Mouse (Mus musculus) hindlimb bud, embryonic 11.5 days (tissue): ENCODE data around the gene Sap25.

ENCODE experiments used
- DNase-seq: peaks from one replicate; pipeline ENCODE4 v3.0.0-alpha.2; 2012; ENCODE audit warnings: low read depth, low spot score; ENCODE audit errors: extremely low spot score

Gene Sap25

GRCm38 (mm10) chr5:137660064-137660688, 19.0 kb downstream of the Sap25 start:
- no peak for DNase-seq

GRCm38 (mm10) chr5:137663057-137663456, 21.9 kb downstream of the Sap25 start:
- no peak for DNase-seq

GRCm38 (mm10) chr5:137668971-137669370, 27.8 kb downstream of the Sap25 start:
- no peak for DNase-seq

- DNase-seq = no peak
These were observed 29.1 kb downstream of the Sap25 start for GRCm38 (mm10) chr5:137670240-137670639.

- DNase-seq = no peak
These were observed 30.5 kb downstream of the Sap25 start for GRCm38 (mm10) chr5:137671443-137672240.

- DNase-seq = no peak
These were observed 31.2 kb downstream of the Sap25 start for GRCm38 (mm10) chr5:137672361-137672760.

GRCm38 (mm10) chr5:137673015-137673414, 31.9 kb downstream of the Sap25 start:
- DNase-seq = no peak

GRCm38 (mm10) chr5:137674786-137675185, 33.7 kb downstream of the Sap25 start:
- DNase-seq = no peak

GRCm38 (mm10) chr5:137677859-137678258, 36.7 kb downstream of the Sap25 start:
- no peak for DNase-seq

GRCm38 (mm10) chr5:137678736-137679135, 37.6 kb downstream of the Sap25 start:
- DNase-seq = no peak

- DNase-seq = no peak
These were observed 38.6 kb downstream of the Sap25 start for GRCm38 (mm10) chr5:137679726-137680125.

GRCm38 (mm10) chr5:137682526-137682925, 41.4 kb downstream of the Sap25 start:
- DNase-seq = no peak

- no peak for DNase-seq
These were observed 42.5 kb downstream of the Sap25 start for GRCm38 (mm10) chr5:137683388-137684293.

- DNase-seq = peak; percentile 96
These were observed 43.4 kb downstream of the Sap25 start, which contains the start of gene Agfg2 for GRCm38 (mm10) chr5:137684294-137685123. Gene Agfg2 (minus strand): TSS chr5:137684726.

GRCm38 (mm10) chr5:137685653-137686052, 44.5 kb downstream of the Sap25 start:
- DNase-seq = no peak

- DNase-seq = no peak
These were observed 45.1 kb downstream of the Sap25 start for GRCm38 (mm10) chr5:137686127-137686790.

GRCm38 (mm10) chr5:137689974-137690373, 48.8 kb downstream of the Sap25 start:
- DNase-seq = no peak

- DNase-seq = no peak
These were observed 49.4 kb downstream of the Sap25 start for GRCm38 (mm10) chr5:137690531-137690930.

GRCm38 (mm10) chr5:137691881-137692280, 50.7 kb downstream of the Sap25 start:
- no peak for DNase-seq
